Mouse (Mus musculus): Measurements from ENCODE around the gene Polm. TPM values are rescaled to one million over a fixed set of nuclear protein-coding genes. Genes with fewer than 3 reads are reported as not detected.

Gene Polm
- polyA plus RNA-seq, 1 experiment from 2014 or later: 6.2 TPM

GRCm38 (mm10) chr11:5873192-5873591, 35.4 kb upstream of the Polm start:
- no peak for DNase-seq (ENCODE audit: low spot score)
- no peak for ATAC-seq (replicated peaks; ENCODE audit: low FRiP score)
- Histone ChIP-seq H3K27ac (ENCODE audit: low read depth, low read length) (no peak overlapping the region), H3K36me3 (ENCODE audit: control insufficient read depth, insufficient read depth, low read length) (peaks cover 47% of the 10 kb centered on the region), H3K4me1 (replicated peaks; ENCODE audit: control insufficient read depth, insufficient read depth, low read length) (peaks cover 14% of the 10 kb centered on the region), H3K4me3 (ENCODE audit: low read depth, low read length) (no peak overlapping the region), H3K9me3 (ENCODE audit: control insufficient read depth, low read length) (no peaks in the 10 kb centered on the region), H3K4me2 (no peak overlapping the region), H3K9ac (ENCODE audit: low read depth, low read length) (no peak overlapping the region), H3K27me3 (replicated peaks; ENCODE audit: control insufficient read depth, insufficient read depth, low read length) (no peaks in the 10 kb centered on the region)
- whole genome bisulfite sequencing: 93% methylated on average over 9 of the region's 9 CpGs

GRCm38 (mm10) chr11:5872707-5873106, 34.9 kb upstream of the Polm start:
- Histone ChIP-seq H3K4me2 (no peak overlapping the region), H3K9ac (ENCODE audit: low read depth, low read length) (no peak overlapping the region), H3K27ac (ENCODE audit: low read depth, low read length) (no peak overlapping the region), H3K4me1 (replicated peaks; ENCODE audit: control insufficient read depth, insufficient read depth, low read length) (peaks cover 14% of the 10 kb centered on the region), H3K36me3 (ENCODE audit: control insufficient read depth, insufficient read depth, low read length) (peaks cover 47% of the 10 kb centered on the region), H3K27me3 (replicated peaks; ENCODE audit: control insufficient read depth, insufficient read depth, low read length) (no peaks in the 10 kb centered on the region), H3K9me3 (ENCODE audit: control insufficient read depth, low read length) (no peaks in the 10 kb centered on the region), H3K4me3 (ENCODE audit: low read depth, low read length) (no peak overlapping the region)
- DNase-seq (ENCODE audit: low spot score) (no peak), ATAC-seq (replicated peaks; ENCODE audit: low FRiP score) (no peak)
- WGBS: 92% methylated on average over 11 of the region's 11 CpGs

- H3K9ac ChIP-seq (ENCODE audit: low read depth, low read length): no peak overlapping the region
- 0 out of 2 replicates have a peak, but pooled peaks cover 1% of the 10 kb centered on the region for H3K27me3 ChIP-seq (replicated peaks; ENCODE audit: control insufficient read depth, insufficient read depth, low read length)
- H3K4me1 ChIP-seq (replicated peaks; ENCODE audit: control insufficient read depth, insufficient read depth, low read length): no peaks in the 10 kb centered on the region
- 91% methylated on average over 16 of the region's 16 CpGs for WGBS
- ATAC-seq (replicated peaks; ENCODE audit: low FRiP score): no peak
- H3K9me3 ChIP-seq (ENCODE audit: control insufficient read depth, low read length): no peaks in the 10 kb centered on the region
- peaks cover 36% of the 10 kb centered on the region for H3K36me3 ChIP-seq (ENCODE audit: control insufficient read depth, insufficient read depth, low read length)
- H3K4me2 ChIP-seq: no peak overlapping the region
- no peak overlapping the region for H3K4me3 ChIP-seq (ENCODE audit: low read depth, low read length)
- no peak for DNase-seq (ENCODE audit: low spot score)
- no peak overlapping the region for H3K27ac ChIP-seq (ENCODE audit: low read depth, low read length)
These were observed 32.3 kb upstream of the Polm start for GRCm38 (mm10) chr11:5870069-5870468.

GRCm38 (mm10) chr11:5869331-5869730, 31.5 kb upstream of the Polm start:
- no peak overlapping the region for H3K4me2 ChIP-seq
- ATAC-seq (replicated peaks; ENCODE audit: low FRiP score) (no peak), DNase-seq (ENCODE audit: low spot score) (no peak)
- 95% methylated on average over 16 of the region's 16 CpGs for WGBS
- 0 out of 2 replicates have a peak, but pooled peaks cover 2% of the 10 kb centered on the region for H3K27me3 ChIP-seq (replicated peaks; ENCODE audit: control insufficient read depth, insufficient read depth, low read length)
- no peak overlapping the region for H3K27ac ChIP-seq (ENCODE audit: low read depth, low read length)
- no peaks in the 10 kb centered on the region for H3K9me3 ChIP-seq (ENCODE audit: control insufficient read depth, low read length)
- H3K4me3 ChIP-seq (ENCODE audit: low read depth, low read length): no peak overlapping the region
- H3K9ac ChIP-seq (ENCODE audit: low read depth, low read length): no peak overlapping the region
- H3K4me1 ChIP-seq (replicated peaks; ENCODE audit: control insufficient read depth, insufficient read depth, low read length): no peaks in the 10 kb centered on the region
- peaks cover 30% of the 10 kb centered on the region for H3K36me3 ChIP-seq (ENCODE audit: control insufficient read depth, insufficient read depth, low read length)

GRCm38 (mm10) chr11:5868324-5868723, 30.5 kb upstream of the Polm start:
- Histone ChIP-seq H3K27ac (ENCODE audit: low read depth, low read length) (no peak overlapping the region), H3K27me3 (replicated peaks; ENCODE audit: control insufficient read depth, insufficient read depth, low read length) (peaks cover 2% of the 10 kb centered on the region; the same call in 1 of the 2 replicates), H3K9me3 (ENCODE audit: control insufficient read depth, low read length) (no peaks in the 10 kb centered on the region), H3K4me3 (ENCODE audit: low read depth, low read length) (no peak overlapping the region), H3K36me3 (ENCODE audit: control insufficient read depth, insufficient read depth, low read length) (peaks cover 21% of the 10 kb centered on the region), H3K4me2 (no peak overlapping the region), H3K4me1 (replicated peaks; ENCODE audit: control insufficient read depth, insufficient read depth, low read length) (no peaks in the 10 kb centered on the region), H3K9ac (ENCODE audit: low read depth, low read length) (no peak overlapping the region)
- ATAC-seq (replicated peaks; ENCODE audit: low FRiP score): no peak
- 91% methylated on average over 12 of the region's 12 CpGs for WGBS
- DNase-seq (ENCODE audit: low spot score): no peak

- Histone ChIP-seq H3K9ac (ENCODE audit: low read depth, low read length) (no peak overlapping the region), H3K27ac (ENCODE audit: low read depth, low read length) (no peak overlapping the region), H3K4me1 (replicated peaks; ENCODE audit: control insufficient read depth, insufficient read depth, low read length) (peaks cover 4% of the 10 kb centered on the region; the same call in 1 of the 2 replicates), H3K9me3 (ENCODE audit: control insufficient read depth, low read length) (no peaks in the 10 kb centered on the region), H3K4me2 (no peak overlapping the region), H3K36me3 (ENCODE audit: control insufficient read depth, insufficient read depth, low read length) (peaks cover 13% of the 10 kb centered on the region), H3K27me3 (replicated peaks; ENCODE audit: control insufficient read depth, insufficient read depth, low read length) (peaks cover 13% of the 10 kb centered on the region), H3K4me3 (ENCODE audit: low read depth, low read length) (no peak overlapping the region)
- ATAC-seq (replicated peaks; ENCODE audit: low FRiP score) (no peak), DNase-seq (ENCODE audit: low spot score) (no peak)
- WGBS: 88% methylated on average over 2 of the region's 2 CpGs
These were observed 29.4 kb upstream of the Polm start for GRCm38 (mm10) chr11:5867196-5867595.

- 19% methylated on average over 15 of the region's 15 CpGs for WGBS
- peaks cover 33% of the 10 kb centered on the region for H3K27me3 ChIP-seq (replicated peaks; ENCODE audit: control insufficient read depth, insufficient read depth, low read length)
- H3K27ac ChIP-seq (ENCODE audit: low read depth, low read length): no peak overlapping the region
- DNase-seq (ENCODE audit: low spot score) (no peak), ATAC-seq (replicated peaks; ENCODE audit: low FRiP score) (no peak)
- H3K36me3 ChIP-seq (ENCODE audit: control insufficient read depth, insufficient read depth, low read length): no peaks in the 10 kb centered on the region
- peak overlapping the region; percentile 55; the same call in 1 of the 2 replicates for H3K9ac ChIP-seq (ENCODE audit: low read depth, low read length)
- peak overlapping the region; percentile 67 for H3K4me2 ChIP-seq
- H3K4me1 ChIP-seq (replicated peaks; ENCODE audit: control insufficient read depth, insufficient read depth, low read length): peaks cover 7% of the 10 kb centered on the region; the same call in 1 of the 2 replicates
- H3K9me3 ChIP-seq (ENCODE audit: control insufficient read depth, low read length): peaks cover 3% of the 10 kb centered on the region; the same call in 1 of the 2 replicates
- peak overlapping the region; percentile 48 for H3K4me3 ChIP-seq (ENCODE audit: low read depth, low read length)
These were observed 24.7 kb upstream of the Polm start for GRCm38 (mm10) chr11:5862394-5863105.

GRCm38 (mm10) chr11:5861678-5862393, 24.0 kb upstream of the Polm start, which contains the start of gene Aebp1:
Aebp1 (plus strand) TSS chr11:5861947.
- H3K4me3 ChIP-seq (ENCODE audit: low read depth, low read length): peak within 1 kb of the TSS; percentile 48
- H3K36me3 ChIP-seq (ENCODE audit: control insufficient read depth, insufficient read depth, low read length): no peaks in the 10 kb centered on the region
- peak within 1 kb of the TSS; percentile 55 for H3K9ac ChIP-seq (ENCODE audit: low read depth, low read length)
- H3K9me3 ChIP-seq (ENCODE audit: control insufficient read depth, low read length): peaks cover 3% of the 10 kb centered on the region; the same call in 1 of the 2 replicates
- H3K4me1 ChIP-seq (replicated peaks; ENCODE audit: control insufficient read depth, insufficient read depth, low read length): peaks cover 7% of the 10 kb centered on the region; the same call in 1 of the 2 replicates
- H3K27me3 ChIP-seq (replicated peaks; ENCODE audit: control insufficient read depth, insufficient read depth, low read length): peaks cover 33% of the 10 kb centered on the region
- H3K4me2 ChIP-seq: peak within 1 kb of the TSS; percentile 67
- ATAC-seq (replicated peaks; ENCODE audit: low FRiP score) (peak; percentile 56), DNase-seq (ENCODE audit: low spot score) (peak; percentile 60)
- WGBS: 2% methylated on average over 57 of the region's 59 CpGs
- no peak within 1 kb of the TSS for H3K27ac ChIP-seq (ENCODE audit: low read depth, low read length)

Measured in liver, embryonic 11.5 days (tissue).